Mouse (Mus musculus) adipocyte (in vitro differentiated cells): ENCODE measurements around the gene Cwc25.
A peak's percentile ranks its signal among the peaks of the same experiment; 100 is the strongest.
"Not testable (repeated sequence)": the region's sequence is repeated elsewhere in the genome, so short reads cannot be mapped to it uniquely, and the experiment has no call there.

Experiments
- DNase-seq: peaks from one replicate; pipeline ENCODE4 v3.0.0-alpha.2; 2016; ENCODE audit warnings: low spot score

Gene Cwc25

GRCm38 (mm10) chr11:97775186-97775585 is 8.8 kb upstream of the Cwc25 start:
- DNase-seq, result no peak

GRCm38 (mm10) chr11:97771410-97771809 is 5.1 kb upstream of the Cwc25 start:
- DNase-seq, result no peak

GRCm38 (mm10) chr11:97769704-97770103 is 3.3 kb upstream of the Cwc25 start:
- DNase-seq, result no peak

GRCm38 (mm10) chr11:97761638-97762037 is 4.7 kb downstream of the Cwc25 start:
- no peak for DNase-seq

- no peak for DNase-seq
These were observed 7.4 kb downstream of the Cwc25 start for GRCm38 (mm10) chr11:97758942-97759341.

GRCm38 (mm10) chr11:97758125-97758524 is 8.2 kb downstream of the Cwc25 start:
- no peak for DNase-seq

- no peak for DNase-seq
These were observed 13.1 kb downstream of the Cwc25 start for GRCm38 (mm10) chr11:97753277-97753676.

GRCm38 (mm10) chr11:97748496-97748895 is 17.9 kb downstream of the Cwc25 start:
- no peak for DNase-seq

- no peak for DNase-seq
These were observed 18.6 kb downstream of the Cwc25 start for GRCm38 (mm10) chr11:97747773-97748172.

- no peak for DNase-seq
These were observed 21.0 kb downstream of the Cwc25 start for GRCm38 (mm10) chr11:97745331-97745721.

- DNase-seq, result peak; percentile 100
These were observed 21.5 kb downstream of the Cwc25 start for GRCm38 (mm10) chr11:97744718-97745330.

GRCm38 (mm10) chr11:97744063-97744717 is 22.2 kb downstream of the Cwc25 start, which contains the start of gene Pip4k2b:
Gene Pip4k2b (minus strand): TSS chr11:97744704.
- DNase-seq, result no peak

- peak; percentile 26 for DNase-seq
These were observed 22.9 kb downstream of the Cwc25 start for GRCm38 (mm10) chr11:97743423-97743822.

GRCm38 (mm10) chr11:97742591-97742990 is 23.8 kb downstream of the Cwc25 start:
- no peak for DNase-seq

GRCm38 (mm10) chr11:97742157-97742556 is 24.2 kb downstream of the Cwc25 start:
- no peak for DNase-seq

GRCm38 (mm10) chr11:97740190-97740589 is 26.2 kb downstream of the Cwc25 start:
- DNase-seq, result no peak

- DNase-seq, result no peak
These were observed 27.2 kb downstream of the Cwc25 start for GRCm38 (mm10) chr11:97739155-97739554.

GRCm38 (mm10) chr11:97738703-97739102 is 27.7 kb downstream of the Cwc25 start:
- no peak for DNase-seq

GRCm38 (mm10) chr11:97737600-97737999 is 28.8 kb downstream of the Cwc25 start:
- DNase-seq, result peak; percentile 57

GRCm38 (mm10) chr11:97736645-97737044 is 29.7 kb downstream of the Cwc25 start:
- DNase-seq, result no peak

- DNase-seq, result not testable (repeated sequence)
These were observed 31.5 kb downstream of the Cwc25 start for GRCm38 (mm10) chr11:97734810-97735209.

- DNase-seq, result no peak
These were observed 32.7 kb downstream of the Cwc25 start for GRCm38 (mm10) chr11:97733689-97734088.

GRCm38 (mm10) chr11:97728730-97729129 is 37.6 kb downstream of the Cwc25 start:
- DNase-seq, result no peak

GRCm38 (mm10) chr11:97728311-97728710 is 38.0 kb downstream of the Cwc25 start:
- DNase-seq, result no peak
